Mouse (Mus musculus): ENCODE data around the gene Ankrd26.
"Not testable (repeated sequence)": the region's sequence is repeated elsewhere in the genome, so short reads cannot be mapped to it uniquely, and the experiment has no call there.

Ankrd26 gene

DNA sequence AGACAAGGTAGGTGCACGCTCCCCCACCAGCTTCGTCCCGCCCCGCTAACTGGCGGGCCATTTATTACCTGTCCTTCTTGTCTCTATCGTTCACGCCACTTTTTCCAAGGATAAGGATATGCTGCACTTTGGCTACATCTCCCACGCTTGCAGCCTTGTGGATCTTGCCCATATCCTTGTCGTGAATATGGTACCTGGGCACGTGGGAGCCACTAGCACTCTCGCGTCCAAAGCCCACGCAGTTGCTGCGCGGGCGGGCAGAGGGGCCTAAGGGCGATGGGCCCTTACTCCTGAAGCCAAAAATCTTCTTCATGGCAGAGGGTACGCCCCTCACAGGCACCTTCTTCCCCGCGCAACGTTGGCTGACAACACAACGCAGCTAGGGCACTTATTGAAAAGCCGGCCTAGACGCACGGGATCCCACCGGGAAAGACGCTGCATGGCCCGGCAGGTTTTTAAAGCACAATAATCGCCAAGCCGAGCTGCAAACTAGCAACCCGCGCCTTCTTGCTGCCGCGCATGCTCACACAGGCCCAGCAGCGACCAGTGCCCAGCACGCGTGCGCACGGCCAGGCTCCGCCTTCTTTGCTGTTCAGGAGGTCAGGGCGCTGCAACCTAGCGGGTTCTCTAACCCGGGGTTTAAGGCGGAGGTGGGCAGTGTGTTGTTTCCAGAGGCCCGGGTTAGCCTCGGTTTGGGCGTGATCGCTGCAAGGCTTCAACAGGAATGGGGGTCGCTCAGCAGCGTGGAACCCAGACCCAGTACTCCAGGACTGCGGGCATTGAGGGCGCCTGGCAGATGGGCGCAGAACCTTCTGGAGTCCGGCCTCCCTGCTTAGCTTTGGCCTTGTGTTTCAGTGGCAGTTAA, at the start of gene Ankrd26:
Gene Ankrd26, minus strand, starts transcription at position 482 of the 865 bp plus-strand sequence.
- DNase-seq (ENCODE audit: low spot score in 2 of 2), result peak; percentile 93 to 94

DNA sequence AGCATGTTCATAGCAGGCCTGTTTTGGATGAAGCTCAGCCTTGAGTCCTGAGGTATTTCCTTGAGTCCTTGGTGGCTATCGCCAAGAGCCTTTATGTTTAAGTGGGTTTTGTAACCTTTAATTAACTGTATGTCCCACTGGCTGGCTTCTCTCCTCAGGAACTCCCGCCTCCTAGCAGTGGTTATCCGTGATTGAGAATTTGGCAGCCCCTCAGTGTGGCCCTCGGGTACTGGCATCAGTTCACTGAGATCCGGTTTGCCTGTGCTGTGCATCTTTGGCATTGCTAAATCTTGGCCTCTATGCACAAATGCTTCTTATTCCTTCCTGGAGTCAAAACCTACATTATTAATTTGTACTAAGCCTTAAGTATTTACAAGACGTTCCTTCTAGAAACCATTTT, 46.9 kb upstream of the Ankrd26 start:
- no peak for DNase-seq (ENCODE audit: low spot score in 2 of 2)

DNA sequence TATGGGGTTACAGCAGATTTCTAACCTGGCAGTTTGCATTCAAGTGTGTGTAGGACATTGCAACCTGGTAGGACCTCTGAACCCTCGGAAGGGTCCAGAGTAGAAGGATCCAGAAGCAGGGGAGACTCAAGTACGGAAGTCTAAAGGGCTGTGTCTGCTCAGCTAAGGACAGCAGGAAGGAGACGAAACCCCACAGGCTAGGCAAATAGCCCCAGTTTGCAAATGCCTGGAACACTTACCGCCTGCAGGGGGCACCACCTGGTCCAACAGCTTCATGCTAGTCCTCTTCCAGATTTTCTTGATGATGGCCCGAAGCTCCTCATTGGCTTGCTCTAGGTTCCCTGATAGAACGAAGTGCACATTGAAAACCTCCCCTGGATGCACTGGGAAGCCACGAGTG, 43.9 kb upstream of the Ankrd26 start:
- DNase-seq (ENCODE audit: low spot score in 2 of 2), result no peak

DNA sequence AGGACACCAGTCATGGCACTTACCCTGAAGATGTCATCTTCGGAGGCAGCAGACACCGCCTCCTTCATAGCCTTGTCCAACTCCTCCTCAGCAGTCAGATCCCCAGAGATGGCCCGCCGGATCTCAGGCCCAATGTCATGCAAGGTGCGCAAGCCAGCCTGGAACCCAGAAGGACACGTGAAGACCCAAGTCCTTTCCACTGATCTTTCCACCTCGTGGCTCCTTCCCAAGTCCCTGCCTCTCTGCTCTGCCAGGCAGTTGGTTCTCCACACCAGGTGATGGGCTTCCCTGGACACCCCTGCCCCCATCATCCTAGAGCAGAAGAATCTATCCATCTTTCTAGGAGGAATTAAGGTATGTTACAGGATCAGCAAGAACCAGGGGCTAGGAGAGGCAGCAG, 41.8 kb upstream of the Ankrd26 start:
- DNase-seq (ENCODE audit: low spot score in 2 of 2), result no peak

DNA sequence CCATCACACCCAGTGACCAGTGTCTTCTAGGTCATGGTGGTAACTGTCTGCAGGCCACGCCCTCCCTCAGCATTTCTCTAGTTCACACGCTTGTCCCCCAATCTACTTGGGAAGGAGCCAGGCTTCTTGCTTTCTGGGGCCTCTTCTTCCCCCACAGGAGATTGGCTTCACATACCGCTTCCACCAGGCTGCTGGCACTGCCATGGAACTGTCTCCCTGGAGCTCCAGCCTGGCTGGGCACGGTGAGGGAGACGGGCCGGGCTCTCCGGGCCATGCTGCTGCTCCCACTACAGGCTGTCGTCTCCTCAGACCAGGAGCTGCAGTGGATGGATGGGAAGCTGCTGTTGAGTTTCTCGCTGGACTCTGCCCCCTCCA, 33.6 kb upstream of the Ankrd26 start:
- DNase-seq (ENCODE audit: low spot score in 2 of 2), result no peak

DNA sequence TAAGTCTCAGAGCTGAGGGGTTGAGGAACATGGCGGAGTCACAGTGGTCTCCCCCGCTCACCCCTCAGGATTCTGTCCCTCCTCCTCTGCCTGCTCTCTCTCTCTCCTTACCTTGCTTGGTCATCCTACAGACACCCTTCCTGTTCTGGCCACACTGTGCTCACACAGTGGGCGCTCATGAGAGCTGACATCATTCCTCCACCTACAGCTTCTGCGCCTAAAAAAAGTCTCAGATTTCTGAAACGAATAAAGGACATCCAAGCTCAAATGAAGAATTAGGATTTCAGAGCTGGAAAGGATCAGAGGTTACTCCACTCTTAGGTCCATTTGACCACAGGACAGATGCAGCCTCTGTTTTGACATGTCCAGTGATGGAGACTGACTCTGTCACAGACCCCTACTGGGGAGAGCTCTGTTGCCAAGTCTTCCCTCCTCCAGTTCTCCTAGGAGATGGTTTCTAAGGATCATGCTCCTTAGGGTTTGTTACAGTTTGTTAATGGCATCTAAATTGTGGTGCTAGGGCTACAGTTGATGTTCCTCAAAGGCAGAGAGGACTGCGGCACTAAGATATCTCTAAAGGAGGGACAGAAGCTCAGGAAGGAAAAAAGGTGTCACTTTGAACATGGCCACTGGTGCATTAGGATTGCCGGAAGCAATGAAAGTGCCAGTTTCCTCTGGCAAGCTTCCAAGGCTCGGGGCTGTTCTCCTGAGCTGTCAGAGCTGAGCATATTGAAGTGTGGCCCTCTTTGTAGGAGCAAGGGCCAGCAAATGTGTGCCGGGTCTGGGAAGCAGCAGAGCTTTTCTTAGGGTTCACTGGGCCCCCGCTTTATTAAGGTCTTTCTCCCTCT, 33.0 kb upstream of the Ankrd26 start:
- no peak for DNase-seq (ENCODE audit: low spot score in 2 of 2)

DNA sequence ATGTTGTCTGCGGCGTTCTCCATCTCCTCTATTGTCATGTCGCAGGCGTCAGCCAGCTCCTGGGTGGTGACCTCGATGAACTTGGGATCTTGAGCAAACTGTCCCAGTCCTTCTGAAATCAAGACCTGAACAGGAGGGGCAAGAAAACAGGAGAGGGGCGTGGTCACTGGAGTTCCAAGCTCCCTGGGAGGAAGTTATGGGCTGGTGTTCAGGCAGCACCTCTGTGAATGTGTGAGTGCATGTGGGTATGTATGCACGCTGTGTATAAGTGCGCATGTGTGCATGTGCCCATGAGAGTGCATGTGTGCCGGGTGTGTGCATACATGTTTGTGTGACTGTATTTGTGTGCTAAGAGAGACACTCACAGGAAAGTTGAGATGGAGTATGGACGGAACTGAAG, 32.0 kb upstream of the Ankrd26 start:
- DNase-seq (ENCODE audit: low spot score in 2 of 2), result no peak

DNA sequence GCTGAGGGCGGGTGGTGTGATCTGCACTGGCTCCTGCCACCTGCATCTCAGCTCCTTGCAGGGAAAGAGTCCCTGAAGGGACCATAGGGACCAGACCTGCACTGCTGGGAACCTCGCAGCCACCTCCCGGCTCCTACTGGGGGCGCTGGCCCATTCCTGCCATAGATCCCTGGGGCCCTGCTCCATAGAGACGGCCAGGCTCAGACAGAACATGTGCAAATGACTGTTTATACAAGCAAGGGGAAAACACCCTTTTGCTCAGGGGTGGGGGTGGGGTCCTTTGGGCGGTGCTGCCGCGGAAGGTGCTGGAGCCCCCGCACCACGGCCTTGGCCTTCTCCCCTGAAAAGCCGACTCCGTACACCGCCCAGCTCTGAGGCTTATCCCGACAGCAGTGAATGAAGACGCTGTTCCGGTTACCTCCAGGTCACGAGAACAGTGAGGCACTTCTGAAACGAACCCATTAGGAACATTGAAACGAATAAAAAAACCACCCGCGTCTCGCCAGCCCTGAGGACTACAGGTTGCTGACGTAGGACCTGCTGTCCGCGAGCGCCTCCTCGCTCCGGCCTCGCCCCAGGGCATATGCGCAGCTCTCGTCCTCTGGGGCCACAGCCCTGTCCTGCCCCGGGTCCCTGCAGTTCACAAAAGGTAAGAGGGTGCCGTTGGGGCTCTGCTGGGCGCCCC, 31.5 kb upstream of the Ankrd26 start:
- peak; percentile 10 to 37 for DNase-seq (ENCODE audit: low spot score in 2 of 2)

DNA sequence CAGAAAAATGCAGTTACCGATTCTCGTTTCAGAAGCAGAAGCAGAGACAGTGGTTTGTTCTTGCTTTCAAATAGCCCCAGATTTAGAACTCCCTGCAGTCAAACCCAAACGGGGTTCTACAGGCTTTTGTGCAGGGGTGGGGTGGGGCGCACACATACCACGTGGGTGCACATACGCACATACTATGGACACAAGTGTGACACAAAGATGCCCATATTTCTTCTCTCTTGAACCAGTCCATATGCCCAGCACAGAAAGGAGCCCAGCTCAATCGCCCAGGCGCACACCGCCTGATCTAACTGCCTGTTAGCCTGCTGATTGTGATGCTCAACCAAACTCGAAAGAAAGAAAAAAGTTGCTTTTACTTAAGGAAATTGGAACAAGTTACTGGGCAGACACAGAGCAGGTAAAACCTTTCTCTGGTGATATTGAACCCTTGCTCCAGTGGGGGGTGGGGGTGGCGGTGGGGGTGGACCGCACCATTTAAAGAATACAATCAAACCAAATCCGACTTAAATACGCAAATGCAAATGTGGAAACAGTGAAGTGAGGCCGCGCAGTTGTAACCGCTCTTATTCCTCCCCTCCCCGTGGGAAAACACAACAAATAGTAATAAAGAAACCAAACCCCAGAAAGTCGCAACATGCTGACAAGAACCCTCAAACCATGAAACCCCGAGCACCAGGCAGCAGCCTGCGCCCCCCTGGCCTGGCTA, 30.8 kb upstream of the Ankrd26 start:
- no peak for DNase-seq (ENCODE audit: low spot score in 2 of 2)

DNA sequence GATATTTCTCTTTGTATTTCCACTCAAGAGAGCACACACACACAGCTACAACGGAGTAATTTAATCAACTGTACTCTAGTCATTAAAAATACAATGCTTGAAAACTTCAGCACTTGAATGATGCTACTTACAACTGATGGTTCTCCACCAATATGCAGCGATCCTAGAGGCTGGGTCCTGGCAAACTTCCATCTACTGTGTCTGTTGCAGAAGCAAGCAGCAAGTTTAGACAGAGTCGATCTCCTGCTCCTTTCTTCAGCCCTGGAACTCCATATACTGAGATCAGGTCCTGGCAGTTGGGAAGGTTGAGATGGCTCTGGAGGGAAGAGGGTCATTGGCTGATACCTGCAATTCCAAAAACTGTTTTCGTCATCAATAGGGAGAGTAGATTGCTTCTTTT, 16.7 kb upstream of the Ankrd26 start:
- DNase-seq (ENCODE audit: low spot score in 2 of 2), result not testable (repeated sequence)

DNA sequence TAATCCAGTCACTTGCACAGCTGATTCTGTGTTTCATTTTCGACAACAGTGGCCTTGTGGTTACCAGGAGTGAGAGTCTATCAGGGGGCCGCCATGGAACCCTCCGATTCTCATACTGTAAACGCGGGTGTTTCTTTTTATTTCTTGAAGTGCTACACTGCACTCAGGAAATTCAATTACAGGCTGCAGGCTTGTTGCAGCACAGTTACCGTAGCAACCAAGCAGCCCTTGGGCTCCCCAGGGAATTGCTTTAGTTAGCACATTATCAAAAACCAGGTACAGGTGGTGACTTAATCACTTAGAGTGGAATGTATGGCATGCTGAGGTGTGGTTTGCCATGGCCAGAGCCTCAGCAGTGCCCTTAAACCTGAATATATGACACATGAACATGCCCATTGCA, 12.3 kb upstream of the Ankrd26 start:
- no peak for DNase-seq (ENCODE audit: low spot score in 2 of 2)

DNA sequence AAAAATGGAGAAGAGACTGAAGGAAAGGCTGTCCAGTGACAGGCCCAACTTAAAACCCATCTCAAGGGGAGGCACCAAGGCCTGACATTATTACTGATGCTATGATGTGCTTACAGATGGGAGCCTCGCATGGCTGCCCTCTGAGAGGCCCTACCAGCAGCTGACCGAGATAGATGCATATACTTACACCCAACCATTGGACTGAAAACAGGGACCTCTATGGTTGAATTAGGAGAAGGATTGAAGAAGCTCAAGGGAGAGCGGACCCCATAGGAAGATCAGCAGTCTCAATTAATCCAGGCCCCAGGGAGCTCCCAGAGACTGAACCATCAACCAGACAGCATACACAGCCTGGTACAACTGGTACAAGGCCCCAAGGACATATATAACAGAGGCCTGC, 5.8 kb upstream of the Ankrd26 start:
- DNase-seq (ENCODE audit: low spot score in 2 of 2), result no peak

DNA sequence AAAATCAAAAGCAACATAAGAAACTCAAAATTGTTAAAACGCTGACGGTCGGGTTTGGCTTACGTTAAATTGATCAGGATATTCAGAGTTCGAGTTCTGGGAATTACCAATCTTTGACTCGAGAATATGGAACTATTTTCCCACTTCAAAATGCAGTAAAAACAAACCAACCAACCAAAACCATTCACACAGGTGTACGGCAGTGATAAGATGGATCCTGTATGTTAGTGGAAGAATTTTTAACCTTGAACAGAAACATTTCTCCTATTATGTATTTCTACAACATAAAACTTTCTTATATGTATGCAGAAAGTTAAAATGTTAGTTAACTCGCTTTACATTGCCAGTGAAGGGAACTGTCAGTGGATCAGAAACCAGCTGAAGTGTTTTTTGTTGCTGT, 801 bp downstream of the Ankrd26 start:
- DNase-seq (ENCODE audit: low spot score in 2 of 2), result no peak

DNA sequence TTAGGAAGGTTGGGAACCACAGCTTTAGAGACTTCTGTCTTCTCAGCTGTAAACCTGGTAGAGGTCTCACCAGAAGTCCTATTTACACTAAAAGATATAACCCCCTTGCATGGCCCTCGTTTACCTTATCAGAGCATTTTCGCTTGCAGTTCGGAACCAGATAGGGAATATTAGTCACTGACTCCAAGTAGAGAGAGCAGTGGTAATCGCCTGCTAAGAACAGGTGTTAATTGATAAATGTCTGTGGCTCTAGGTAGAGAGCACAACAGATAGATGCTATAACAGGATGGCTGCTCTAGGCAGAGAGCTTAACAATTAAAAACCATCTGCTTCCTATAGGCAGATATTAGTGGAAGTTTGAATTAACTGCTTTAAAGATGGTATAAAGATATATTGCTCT, 23.4 kb downstream of the Ankrd26 start:
- no peak for DNase-seq (ENCODE audit: low spot score in 2 of 2)

DNA sequence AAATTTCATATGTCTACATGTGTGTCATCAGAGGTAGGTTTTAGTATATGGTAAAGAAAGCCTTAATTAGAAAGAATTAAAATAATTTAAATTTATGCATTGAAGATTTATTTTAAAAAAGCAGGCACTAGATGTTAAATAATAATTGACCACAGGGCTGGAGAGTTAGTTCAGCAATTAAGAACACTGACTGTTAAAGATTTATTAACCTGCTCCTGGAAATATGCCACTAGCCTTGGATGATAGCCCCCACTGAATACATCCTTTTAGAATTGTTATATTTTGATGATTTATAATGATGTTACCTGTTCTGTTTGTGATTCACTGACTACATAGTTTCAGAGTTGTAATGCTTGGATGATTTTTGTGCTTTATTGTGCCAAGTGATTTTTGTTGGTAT, 24.8 kb downstream of the Ankrd26 start:
- not testable (repeated sequence) for DNase-seq (ENCODE audit: low spot score in 2 of 2)

DNA sequence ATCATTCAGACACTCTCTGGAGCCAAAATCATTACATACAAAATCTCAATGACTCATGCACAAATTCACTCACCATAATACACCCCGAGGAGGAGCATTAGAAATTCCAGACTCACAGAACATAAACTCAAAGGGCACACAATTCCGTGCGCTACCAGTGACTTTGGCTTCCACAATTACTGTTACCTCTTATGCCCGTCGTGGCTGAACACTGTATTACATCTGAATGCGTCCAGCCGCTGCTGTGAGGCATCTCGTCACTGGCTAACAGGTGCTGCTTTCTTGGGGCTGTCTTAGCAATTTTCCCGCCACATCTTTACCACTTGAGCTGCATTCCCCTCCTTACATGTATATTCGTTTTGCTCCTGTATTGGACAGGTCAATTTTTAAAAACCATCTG, 26.7 kb downstream of the Ankrd26 start:
- no peak for DNase-seq (ENCODE audit: low spot score in 2 of 2)

DNA sequence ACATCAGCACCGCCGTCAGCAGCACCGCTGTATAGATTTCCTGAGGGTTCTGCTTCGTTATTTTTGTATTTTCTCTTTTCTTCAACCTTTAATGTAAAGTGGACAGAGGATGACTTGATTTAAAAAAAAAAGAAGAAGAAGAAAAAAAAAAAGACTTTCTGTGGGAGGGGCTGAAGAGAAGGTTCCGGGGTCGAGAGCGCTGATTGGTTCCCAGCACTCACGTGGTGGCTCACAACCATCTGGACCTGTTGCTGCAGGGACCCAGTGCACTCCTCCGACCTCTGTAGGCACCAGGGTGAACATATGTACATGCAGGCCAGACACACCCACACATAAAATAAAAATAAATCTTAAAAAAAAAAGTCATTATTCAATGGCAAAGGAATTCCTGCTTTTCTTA, 28.6 kb downstream of the Ankrd26 start:
- no peak for DNase-seq (ENCODE audit: low spot score in 2 of 2)

DNA sequence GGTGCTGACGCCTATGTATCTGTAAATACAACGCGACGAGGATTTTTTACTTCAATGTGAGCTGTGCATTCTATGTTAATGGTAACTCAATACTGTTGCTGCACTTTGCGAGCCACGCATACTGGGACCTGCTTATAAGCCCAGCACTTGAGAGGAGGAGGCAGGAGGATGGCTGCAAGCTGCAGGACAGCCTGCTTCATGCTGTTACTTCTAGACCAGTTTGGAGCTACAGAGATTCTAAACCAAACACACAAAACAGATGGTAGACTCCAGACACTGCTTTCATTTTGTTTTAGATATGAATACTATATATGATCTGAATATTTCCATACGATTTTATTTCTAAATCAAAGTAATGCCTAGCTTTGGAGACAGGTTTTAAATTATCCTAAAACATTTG, 41.4 kb downstream of the Ankrd26 start:
- DNase-seq (ENCODE audit: low spot score in 2 of 2), result no peak

DNA sequence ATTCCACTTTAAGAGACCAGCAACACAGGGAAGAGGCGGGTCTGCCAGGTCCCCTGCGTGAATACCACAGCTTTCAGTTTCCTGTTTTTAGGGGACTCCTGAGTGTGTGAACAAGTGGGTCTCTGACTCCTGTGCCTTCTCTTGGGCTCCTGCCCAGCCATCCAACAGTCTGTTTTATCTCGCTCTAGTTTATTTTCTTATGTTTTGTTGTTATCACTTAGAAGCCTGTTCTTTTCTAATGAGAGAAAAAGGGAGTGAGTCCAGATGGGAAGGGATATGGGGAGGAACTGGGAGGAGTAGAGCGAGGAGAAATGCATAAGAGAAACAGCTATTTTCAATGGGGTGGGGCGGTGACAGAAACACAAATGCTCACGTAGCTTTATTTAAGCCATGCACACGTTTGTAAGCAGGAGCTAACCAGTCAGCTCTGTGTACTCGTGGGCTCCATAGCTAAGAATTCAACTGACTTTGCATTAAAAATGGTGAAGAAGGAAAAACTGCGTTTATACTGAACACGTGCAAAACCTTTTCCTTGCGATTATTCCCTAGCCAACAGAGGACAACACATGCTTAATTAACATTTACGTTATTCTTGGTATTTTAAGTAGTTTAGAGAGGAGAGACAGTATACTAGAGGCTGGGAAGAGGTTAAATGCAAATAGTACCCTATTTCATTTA, 48.6 kb downstream of the Ankrd26 start:
- no peak for DNase-seq (ENCODE audit: low spot score in 2 of 2)

DNA sequence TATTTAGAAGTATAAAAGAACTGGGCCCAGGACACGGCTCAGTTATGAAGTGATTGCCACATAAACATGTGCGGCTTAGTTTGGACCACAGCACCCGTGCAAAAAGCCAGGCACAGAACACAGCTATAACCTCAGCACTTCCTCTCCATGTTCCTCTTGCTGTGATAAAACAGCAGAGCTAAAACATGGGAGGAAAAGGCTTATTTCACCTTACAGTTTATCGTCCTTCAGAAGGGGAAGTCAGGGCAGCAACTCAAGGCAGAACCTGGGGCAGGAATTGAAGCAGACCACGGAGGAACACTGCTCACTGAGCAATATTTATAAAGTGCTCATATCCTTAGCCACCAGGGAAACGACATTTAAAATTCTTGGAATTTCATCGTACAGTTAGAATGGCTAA, 63.0 kb downstream of the Ankrd26 start:
- DNase-seq (ENCODE audit: low spot score in 2 of 2), result no peak

DNA sequence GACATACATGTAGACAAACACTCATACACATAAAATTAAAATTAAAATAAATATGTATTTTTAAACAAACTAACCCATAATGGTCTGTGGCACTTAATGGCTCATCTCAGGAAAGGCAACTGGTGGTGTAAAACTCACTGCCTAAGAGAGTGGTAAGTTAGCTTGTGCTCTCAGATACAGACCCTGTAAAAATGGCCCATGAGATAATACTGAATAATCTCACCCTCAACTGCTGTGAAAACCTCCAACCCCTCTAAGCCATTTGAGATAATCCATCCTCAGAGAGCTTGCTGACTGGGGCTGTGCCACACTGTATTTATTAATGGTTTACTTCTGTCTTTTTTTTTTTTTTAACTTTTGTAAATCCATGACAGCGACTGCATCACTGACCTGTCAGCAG, 79.9 kb downstream of the Ankrd26 start:
- no peak for DNase-seq (ENCODE audit: low spot score in 2 of 2)

Data from urinary bladder, postnatal 36 days (tissue).